Mouse (Mus musculus): ENCODE results near the gene Tcp11l1.

GRCm38 (mm10) chr2:104615985-104616711, 95.8 kb downstream of the Tcp11l1 start:
- no peak for TF ChIP-seq POLR2AphosphoS2 (IDR thresholded peaks at IDR 0.05; ENCODE audit: insufficient read length, low read depth)
- TF ChIP-seq REST (IDR thresholded peaks at IDR 0.05; ENCODE audit: insufficient read depth, insufficient read length): no peak

Data from myocyte (in vitro differentiated cells).